In genomic region chr4:155065970-155066833, GRCm38 (mm10) we compare ENCODE assay signal across 8 mouse cellular contexts. TPM values are rescaled to one million over a fixed set of nuclear protein-coding genes. Genes with fewer than 3 reads are reported as not detected.
DNase-seq lines count a peak whose midpoint lies in the region; ATAC-seq and TF ChIP-seq lines count a peak whose summit lies in the region.

No protein-coding gene starts in this region.

- peak overlapping the region; percentile 59 for H3K9ac ChIP-seq in embryonic facial prominence, embryonic 13.5 days
- H3K9ac ChIP-seq in heart, adult 2 months (ENCODE audit: low read depth, low read length) = no peak overlapping the region
- peak overlapping the region; percentile 51 for H3K9ac ChIP-seq in limb, embryonic 13.5 days
- peak overlapping the region; percentile 80 for H3K9ac ChIP-seq in midbrain, embryonic 16.5 days (ENCODE audit: low read depth, low read length)

- 5% methylated on average over 15 of the region's 15 CpGs for WGBS in embryonic facial prominence, embryonic 13.5 days
- 2% methylated on average over 15 of the region's 15 CpGs for WGBS in heart, adult 2 months
- WGBS in limb, embryonic 13.5 days = 3% methylated on average over 15 of the region's 15 CpGs
- 3% methylated on average over 15 of the region's 15 CpGs for WGBS in midbrain, embryonic 16.5 days

- intact Hi-C loops in heart, adult 2 months (cut with DNase I) = loop anchor here (1.0 to 2.0 kb wide), 4 partner anchors 85 to 189 kb away; partner anchors contain the start of gene Pank4

- TF ChIP-seq EP300 in heart, adult 2 months (IDR thresholded peaks at IDR 0.05; ENCODE audit: insufficient read depth, low read depth, low read length) = peak; percentile 64; the same call in 1 of the 2 replicates

- peak; percentile 29; the same call in 1 of the 2 replicates for ATAC-seq in embryonic facial prominence, embryonic 13.5 days (ENCODE audit: insufficient number of reproducible peaks, insufficient read depth, low FRiP score, low TSS enrichment, low read depth)
- peak; percentile 35 for ATAC-seq in limb, embryonic 13.5 days (ENCODE audit: low FRiP score, low read depth)
- peak; percentile 73 for ATAC-seq in midbrain, embryonic 16.5 days

- TF ChIP-seq POLR2A in heart, adult 2 months (IDR thresholded peaks at IDR 0.05; ENCODE audit: insufficient read depth, low read depth, low read length) = no peak

- peak; percentile 95 for TF ChIP-seq CTCF in heart, adult 2 months (IDR thresholded peaks at IDR 0.05)

- H3K4me1 ChIP-seq in embryonic facial prominence, embryonic 13.5 days = peaks cover 39% of the 10 kb centered on the region
- H3K4me1 ChIP-seq in heart, adult 2 months (ENCODE audit: control insufficient read depth, insufficient read depth, low read length) = peaks cover 11% of the 10 kb centered on the region
- H3K4me1 ChIP-seq in limb, embryonic 13.5 days = peaks cover 21% of the 10 kb centered on the region
- H3K4me1 ChIP-seq in midbrain, embryonic 16.5 days (ENCODE audit: control insufficient read depth, insufficient read depth, low read length) = peaks cover 14% of the 10 kb centered on the region

- peak overlapping the region; percentile 80 for H3K4me2 ChIP-seq in embryonic facial prominence, embryonic 13.5 days
- peak overlapping the region; percentile 87 for H3K4me2 ChIP-seq in limb, embryonic 13.5 days (replicated peaks)
- H3K4me2 ChIP-seq in midbrain, embryonic 16.5 days (ENCODE audit: low read length) = peak overlapping the region; percentile 83

- no peaks in the 10 kb centered on the region for H3K79me2 ChIP-seq in heart, adult 2 months (replicated peaks; ENCODE audit: control insufficient read depth, insufficient read depth, low read length)

- peaks cover 33% of the 10 kb centered on the region for H3K36me3 ChIP-seq in embryonic facial prominence, embryonic 13.5 days
- H3K36me3 ChIP-seq in heart, adult 2 months (ENCODE audit: control insufficient read depth, insufficient read depth, low read length) = no peaks in the 10 kb centered on the region
- H3K36me3 ChIP-seq in limb, embryonic 13.5 days = peaks cover 32% of the 10 kb centered on the region
- H3K36me3 ChIP-seq in midbrain, embryonic 16.5 days (ENCODE audit: control insufficient read depth, insufficient read depth, low read length) = peaks cover 14% of the 10 kb centered on the region

- H3K9me3 ChIP-seq in embryonic facial prominence, embryonic 13.5 days = no peaks in the 10 kb centered on the region
- H3K9me3 ChIP-seq in limb, embryonic 13.5 days = no peaks in the 10 kb centered on the region
- H3K9me3 ChIP-seq in midbrain, embryonic 16.5 days (replicated peaks; ENCODE audit: control insufficient read depth, low read length, poor library complexity, severe bottlenecking) = no peaks in the 10 kb centered on the region

- peak; percentile 97 for DNase-seq in 3T3-L1 (ENCODE audit: low read depth, low spot score)
- DNase-seq in adrenal gland, postnatal 36 days = peak; percentile 87
- DNase-seq in heart, adult 2 months = peak; percentile 84 to 87
- DNase-seq in kidney, adult 8-10 months = peak; percentile 86 to 95
- peak; percentile 84 to 86 for DNase-seq in spleen, postnatal 10 days (ENCODE audit: low spot score in 2 of 2)

- H3K27me3 ChIP-seq in embryonic facial prominence, embryonic 13.5 days = no peaks in the 10 kb centered on the region
- H3K27me3 ChIP-seq in heart, adult 2 months (ENCODE audit: control insufficient read depth, insufficient read depth, low read length) = no peaks in the 10 kb centered on the region
- 0 out of 2 replicates have a peak, but pooled peaks cover 2% of the 10 kb centered on the region for H3K27me3 ChIP-seq in limb, embryonic 13.5 days
- H3K27me3 ChIP-seq in midbrain, embryonic 16.5 days (ENCODE audit: control insufficient read depth, insufficient read depth, low read depth, low read length) = no peaks in the 10 kb centered on the region

- H3K27ac ChIP-seq in embryonic facial prominence, embryonic 13.5 days = peak overlapping the region; percentile 84
- H3K27ac ChIP-seq in heart, adult 2 months = peak overlapping the region; percentile 56
- peak overlapping the region; percentile 74 for H3K27ac ChIP-seq in limb, embryonic 13.5 days
- H3K27ac ChIP-seq in midbrain, embryonic 16.5 days (ENCODE audit: low read length) = peak overlapping the region; percentile 56

- peak overlapping the region; percentile 74 for H3K4me3 ChIP-seq in embryonic facial prominence, embryonic 13.5 days
- H3K4me3 ChIP-seq in heart, adult 2 months = peak overlapping the region; percentile 65
- peak overlapping the region; percentile 74 for H3K4me3 ChIP-seq in limb, embryonic 13.5 days
- H3K4me3 ChIP-seq in midbrain, embryonic 16.5 days (ENCODE audit: low read depth, low read length) = peak overlapping the region; percentile 75

RNA-seq across cellular contexts. Expression of gene Pex10, which starts 0.6 kb away (rescaled TPM):
- total RNA-seq in adrenal gland, postnatal 36 days (2021) = 10 to 100 TPM; 20.6 to 24.2 TPM
- polyA plus RNA-seq in embryonic facial prominence, embryonic 13.5 days (2015; fragmentation: Nextera tagmentation; extraction: Ambion mirVana) = 22.2 and 26.4 TPM in 2 replicates
- total RNA-seq in heart, adult 2 months (2021) = 10 to 100 TPM; 18.4 to 19.4 TPM
- polyA plus RNA-seq in heart, adult 2 months (2012; rRNA removed) = 26.5 and 26.7 TPM in 2 replicates
- 22.3 and 22.6 TPM in 2 replicates for polyA plus RNA-seq in limb, embryonic 13.5 days (2015; fragmentation: Nextera tagmentation; extraction: Ambion mirVana)
- polyA plus RNA-seq in midbrain, embryonic 16.5 days (2015; fragmentation: Nextera tagmentation; extraction: Ambion mirVana) = 22.2 and 22.8 TPM in 2 replicates

RNA-seq across cellular contexts. Expression of gene Plch2, which starts 9.6 kb away (rescaled TPM):
- total RNA-seq in adrenal gland, postnatal 36 days (2021) = under 1 TPM; 0.30 to 0.43 TPM
- 11.2 and 12.8 TPM in 2 replicates for polyA plus RNA-seq in embryonic facial prominence, embryonic 13.5 days (2015; fragmentation: Nextera tagmentation; extraction: Ambion mirVana)
- total RNA-seq in heart, adult 2 months (2021) = not detected
- 0.06 and 1.1 TPM in 2 replicates for polyA plus RNA-seq in heart, adult 2 months (2012; rRNA removed)
- polyA plus RNA-seq in limb, embryonic 13.5 days (2015; fragmentation: Nextera tagmentation; extraction: Ambion mirVana) = 3.6 and 4.1 TPM in 2 replicates
- polyA plus RNA-seq in midbrain, embryonic 16.5 days (2015; fragmentation: Nextera tagmentation; extraction: Ambion mirVana) = 23.3 and 25.4 TPM in 2 replicates

RNA-seq across cellular contexts. Expression of gene Rer1, which starts 20.0 kb away (rescaled TPM):
- 100 to 1,000 TPM; 106 to 114 TPM for total RNA-seq in adrenal gland, postnatal 36 days (2021)
- polyA plus RNA-seq in embryonic facial prominence, embryonic 13.5 days (2015; fragmentation: Nextera tagmentation; extraction: Ambion mirVana) = 147 and 162 TPM in 2 replicates
- 10 to 100 TPM; 67.6 to 74.7 TPM for total RNA-seq in heart, adult 2 months (2021)
- 54.7 and 102 TPM in 2 replicates for polyA plus RNA-seq in heart, adult 2 months (2012; rRNA removed)
- polyA plus RNA-seq in limb, embryonic 13.5 days (2015; fragmentation: Nextera tagmentation; extraction: Ambion mirVana) = 147 and 149 TPM in 2 replicates
- polyA plus RNA-seq in midbrain, embryonic 16.5 days (2015; fragmentation: Nextera tagmentation; extraction: Ambion mirVana) = 121 and 124 TPM in 2 replicates

RNA-seq across cellular contexts. Expression of gene Morn1, which starts 20.2 kb away (rescaled TPM):
- total RNA-seq in adrenal gland, postnatal 36 days (2021) = 1 to 10 TPM; 7.7 to 7.9 TPM
- 5.6 and 6.2 TPM in 2 replicates for polyA plus RNA-seq in embryonic facial prominence, embryonic 13.5 days (2015; fragmentation: Nextera tagmentation; extraction: Ambion mirVana)
- total RNA-seq in heart, adult 2 months (2021) = 1 to 10 TPM; 1.1 to 1.3 TPM
- polyA plus RNA-seq in heart, adult 2 months (2012; rRNA removed) = 2.5 and 2.6 TPM in 2 replicates
- 4.9 and 7.5 TPM in 2 replicates for polyA plus RNA-seq in limb, embryonic 13.5 days (2015; fragmentation: Nextera tagmentation; extraction: Ambion mirVana)
- 7.3 and 8.9 TPM in 2 replicates for polyA plus RNA-seq in midbrain, embryonic 16.5 days (2015; fragmentation: Nextera tagmentation; extraction: Ambion mirVana)

Comparison
In these comparisons a context has a peak if more than half of its experiments do, and no peak if none do; other contexts are left out.
1. Peak in every context shown above with its lines: DNase-seq, ATAC-seq, H3K4me3 ChIP-seq and H3K27ac ChIP-seq.